Mouse (Mus musculus) megakaryocyte, embryonic 14.5 days (primary cell): ENCODE measurements around the gene Selenok.

Experiments used
- FLI1 ChIP-seq: IDR thresholded peaks from 2 replicates; pipeline ENCODE4 v1.6.1; 2012; ENCODE audit warnings: low read length, inconsistent platforms, mixed read lengths
- GATA1 ChIP-seq: IDR thresholded peaks from 3 replicates; pipeline ENCODE4 v1.6.1; 2012; ENCODE audit warnings: mixed read lengths, low read length, inconsistent platforms, borderline replicate concordance

DNA sequence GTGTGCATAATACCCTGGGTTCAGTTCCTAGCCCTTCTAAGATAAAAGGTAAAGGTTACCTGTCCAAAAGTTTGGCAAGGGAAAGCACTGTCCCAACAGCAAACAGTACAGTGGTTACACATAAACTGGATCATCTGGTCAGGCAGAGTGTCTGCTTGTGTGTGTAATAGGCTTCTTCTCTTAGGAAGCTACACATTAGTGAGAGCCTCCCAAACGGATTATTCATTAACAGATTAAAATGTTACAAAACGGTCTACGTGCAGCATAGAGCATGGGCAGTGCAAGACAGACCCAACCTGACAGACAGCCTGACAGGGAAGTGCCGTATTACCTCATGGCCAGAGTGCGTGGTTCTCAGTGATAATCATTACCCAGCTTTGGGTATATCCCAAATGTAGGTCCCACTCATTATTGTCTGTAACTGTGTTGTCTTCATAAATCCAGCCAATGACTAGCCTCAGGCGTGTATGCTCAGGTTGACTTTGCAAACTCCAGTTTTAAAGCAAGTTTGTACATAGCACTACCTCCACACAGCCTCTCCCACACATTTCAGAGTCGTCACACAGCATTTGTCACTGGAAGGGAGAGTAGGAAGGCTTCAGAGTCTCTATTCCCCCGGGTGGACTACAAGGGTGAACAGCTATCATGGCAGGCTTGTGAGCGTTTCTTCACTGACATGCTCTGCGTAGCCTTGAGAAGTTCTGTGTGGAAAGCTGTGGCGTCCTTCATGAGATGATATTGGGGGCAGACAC is 28.1 kb downstream of the Selenok start:
- TF ChIP-seq GATA1 (no peak), FLI1 (no peak)
